Mouse (Mus musculus) spleen, adult 2 months (tissue): ENCODE data around the gene Gast.

Experiments used
- CTCF ChIP-seq: fragments of 200-500 bp; IDR thresholded peaks from 2 replicates; pipeline ENCODE4 v1.5.1; 2011; ENCODE audit warnings: mild to moderate bottlenecking, inconsistent platforms; ENCODE audit not compliant: insufficient read depth, insufficient read length, insufficient replicate concordance; ENCODE audit errors: extremely low read depth
- POLR2A ChIP-seq: fragments of 200-500 bp; IDR thresholded peaks from 2 replicates; pipeline ENCODE4 v1.6.1; 2011; ENCODE audit warnings: low read depth, low read length, inconsistent platforms

- no peak for TF ChIP-seq CTCF
- no peak for TF ChIP-seq POLR2A
Observed at GRCm38 (mm10) chr11:100311656-100312055, 22.6 kb upstream of the Gast start.
